Mouse (Mus musculus): ENCODE measurements at regions not wholly inside any gene's neighbourhood (a gene's known extent, or its start where the extent isn't known, plus 50 kb on each side); places are given as distances from the start of the nearest gene placed in this dataset.

GRCm38 (mm10) chr10:42068497-42068896 is 50.3 kb upstream of the Armc2 start:
- DNase-seq (ENCODE audit: low spot score in 2 of 2), result no peak
